Mouse (Mus musculus) olfactory bulb, adult 2 months (tissue): ENCODE measurements around the gene Pcsk5.

Experiments
- CTCF ChIP-seq: fragments of 200-500 bp; IDR thresholded peaks from 2 replicates; pipeline ENCODE4 v1.5.1; 2012; ENCODE audit warnings: low read depth, mild to moderate bottlenecking, low read length, moderate library complexity; ENCODE audit not compliant: insufficient read depth
- POLR2A ChIP-seq: fragments of 200-500 bp; IDR thresholded peaks from 2 replicates; pipeline ENCODE4 v1.6.1; 2012; ENCODE audit warnings: mild to moderate bottlenecking, low read depth, low read length, moderate library complexity; ENCODE audit not compliant: insufficient read depth

GRCm38 (mm10) chr19:17553396-17554100, 283.9 kb downstream of the Pcsk5 start:
- TF ChIP-seq POLR2A (no peak), CTCF (no peak)
